Mouse (Mus musculus): Measurements from ENCODE around the gene Ift172.

Gene Ift172

GRCm38 (mm10) chr5:31203866-31204265 is 87.0 kb downstream of the Ift172 start:
- no peak for DNase-seq

Data from kidney, adult 9 months (tissue).